Mouse (Mus musculus): ENCODE data around the gene Rpa1.

- no peak for TF ChIP-seq CTCF (IDR thresholded peaks at IDR 0.05; ENCODE audit: low read depth, low read length)
- TF ChIP-seq POLR2A (IDR thresholded peaks at IDR 0.05; ENCODE audit: borderline replicate concordance, low read depth, low read length) = no peak
Observed at GRCm38 (mm10) chr11:75251557-75252070, 96.5 kb downstream of the Rpa1 start.

Measured in bone marrow macrophage, adult 2 months (primary cell).